Mouse (Mus musculus) thymus, adult 2 months (tissue): ENCODE results near the gene C2cd6. TPM values are rescaled to one million over a fixed set of nuclear protein-coding genes. Genes with fewer than 3 reads are reported as not detected.

ENCODE experiments used
- DNase-seq: peaks from one replicate; pipeline ENCODE4 v3.0.0; 2021
- H3K27ac ChIP-seq: fragments of 200-500 bp; 2 replicates; pipeline ENCODE4 v1.5.1; 2012; ENCODE audit warnings: low read length, control low read depth; ENCODE audit not compliant: control insufficient read depth, insufficient read depth
- H3K27me3 ChIP-seq: fragments of 200-500 bp; 2 replicates; pipeline ENCODE4 v1.6.1; 2012; ENCODE audit warnings: mild to moderate bottlenecking, low read length, moderate library complexity, mixed read lengths; ENCODE audit not compliant: control insufficient read depth, insufficient read depth
- H3K36me3 ChIP-seq: fragments of 200-500 bp; 2 replicates; pipeline ENCODE4 v1.6.1; 2012; ENCODE audit warnings: mild to moderate bottlenecking, low read length, moderate library complexity; ENCODE audit not compliant: control insufficient read depth, insufficient read depth
- H3K4me1 ChIP-seq: fragments of 200-500 bp; replicated peaks from 2 replicates; pipeline ENCODE4 v1.6.1; 2012; ENCODE audit warnings: low read length; ENCODE audit not compliant: control insufficient read depth, insufficient read depth
- H3K4me3 ChIP-seq: fragments of 200-500 bp; 2 replicates; pipeline ENCODE4 v1.5.1; 2012; ENCODE audit warnings: mild to moderate bottlenecking, low read length, control low read depth, moderate library complexity; ENCODE audit not compliant: control insufficient read depth, insufficient read depth
- CTCF ChIP-seq: fragments of 200-500 bp; IDR thresholded peaks from 2 replicates; pipeline ENCODE4 v1.5.1; 2012; ENCODE audit warnings: mild to moderate bottlenecking, control low read depth, low read length, moderate library complexity, borderline replicate concordance; ENCODE audit not compliant: control insufficient read depth, poor library complexity, insufficient read depth; ENCODE audit errors: extremely low read depth
- POLR2A ChIP-seq: fragments of 200-500 bp; IDR thresholded peaks from 2 replicates; pipeline ENCODE4 v1.6.1; 2012; ENCODE audit warnings: mild to moderate bottlenecking, low read length, control low read depth, moderate library complexity; ENCODE audit not compliant: control insufficient read depth, poor library complexity, insufficient read depth; ENCODE audit errors: extremely low read depth
- WGBS: fragments of 180-500 bp; shearing (Covaris S2); methylation state at CpG from one replicate; pipeline ENCODE4 v1.1.7; 2018; 5-methylcytosine and 5-hydroxymethylcytosine counted together
- polyA plus RNA-seq: library from polyadenylated mRNA; depleted of rRNA; stranded (reverse); fragments of >200 nt; gene quantifications from 2 replicates; pipeline ENCODE4 v1.2.3, GENCODE M21; 2012; rRNA removed

Gene C2cd6
- polyA plus RNA-seq, 1 experiment: not detected

DNA sequence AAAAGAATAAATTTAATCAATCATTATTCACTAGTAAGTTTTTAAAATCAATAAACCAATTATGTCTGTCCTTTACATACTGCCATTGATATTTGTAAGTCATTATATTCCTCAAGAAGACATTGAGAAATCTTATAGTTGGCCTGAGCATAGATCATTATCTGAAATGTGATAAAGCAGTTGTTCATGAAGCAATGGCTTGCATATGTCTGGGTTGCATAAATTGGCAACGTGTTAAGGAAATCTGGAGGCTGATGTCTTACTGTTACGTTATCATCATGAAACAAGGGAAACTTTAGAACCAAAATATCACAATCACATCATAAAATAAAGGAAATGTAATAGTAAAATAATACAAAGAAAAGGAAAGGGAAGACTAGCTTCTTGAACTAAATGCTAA, 43.4 kb downstream of the C2cd6 start:
- no peaks in the 10 kb centered on the region for H3K4me1 ChIP-seq
- no peaks in the 10 kb centered on the region for H3K27me3 ChIP-seq
- TF ChIP-seq CTCF (no peak), POLR2A (no peak)
- DNase-seq: no peak
- H3K36me3 ChIP-seq: no peaks in the 10 kb centered on the region
- no peak overlapping the region for H3K4me3 ChIP-seq
- WGBS: 72% methylated on average over 2 of the region's 2 CpGs
- H3K27ac ChIP-seq: no peak overlapping the region

DNA sequence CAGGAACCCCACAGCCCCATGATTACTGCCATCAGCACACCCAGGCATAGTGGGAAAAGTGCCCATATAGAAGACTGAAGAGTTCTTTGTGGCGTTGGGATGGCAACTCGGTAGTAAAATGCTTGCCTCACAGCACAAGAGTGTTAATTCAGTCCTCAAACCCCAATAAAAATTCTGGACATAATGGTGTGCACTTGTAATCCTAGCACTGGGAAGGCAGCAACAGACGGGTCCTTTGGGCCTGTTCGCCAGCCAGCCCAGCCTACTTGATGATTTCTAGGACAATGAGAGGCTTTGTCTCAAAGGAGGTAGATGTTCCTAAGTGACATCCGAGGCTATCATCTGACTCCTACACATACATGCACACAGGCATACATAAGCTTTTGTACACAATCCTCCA, 57.0 kb downstream of the C2cd6 start:
- WGBS: 97% methylated on average over 5 of the region's 5 CpGs

GRCm38 (mm10) chr1:59021556-59021955, 73.1 kb downstream of the C2cd6 start:
- WGBS: 84% methylated on average over 3 of the region's 3 CpGs

More for the DNA sequence above, 57.0 kb downstream of the C2cd6 start:
- Histone ChIP-seq H3K36me3 (no peaks in the 10 kb centered on the region), H3K4me3 (no peak overlapping the region), H3K27ac (no peak overlapping the region), H3K27me3 (no peaks in the 10 kb centered on the region), H3K4me1 (no peaks in the 10 kb centered on the region)
- no peak for TF ChIP-seq CTCF
- no peak for TF ChIP-seq POLR2A
- DNase-seq: no peak

DNA sequence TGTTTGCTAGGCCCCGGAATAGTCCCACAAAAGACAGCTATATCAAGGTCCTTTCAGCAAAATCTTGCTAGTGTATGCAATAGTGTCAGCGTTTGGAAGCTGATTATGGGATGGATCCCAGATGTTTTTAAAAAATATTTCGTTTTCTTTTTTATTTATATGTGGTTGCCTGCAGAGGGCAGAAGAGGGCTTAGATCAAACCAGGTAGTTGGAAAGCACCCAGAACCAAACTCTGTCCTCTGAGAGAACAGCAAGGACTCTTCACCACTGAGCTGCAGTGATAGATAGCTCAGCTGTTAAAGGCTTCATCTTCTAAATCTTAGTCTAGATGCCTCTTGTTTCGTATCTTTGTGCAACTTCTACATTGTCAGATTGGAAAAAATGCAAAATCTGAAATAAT, 85.5 kb downstream of the C2cd6 start:
- no peak overlapping the region for H3K4me3 ChIP-seq
- no peaks in the 10 kb centered on the region for H3K36me3 ChIP-seq
- 44% methylated on average over 4 of the region's 4 CpGs for WGBS
- no peak for TF ChIP-seq CTCF
- TF ChIP-seq POLR2A: no peak
- H3K4me1 ChIP-seq: no peaks in the 10 kb centered on the region
- DNase-seq: peak; percentile 4
- no peak overlapping the region for H3K27ac ChIP-seq
- no peaks in the 10 kb centered on the region for H3K27me3 ChIP-seq

More at GRCm38 (mm10) chr1:59021556-59021955, 73.1 kb downstream of the C2cd6 start:
- no peak overlapping the region for H3K27ac ChIP-seq
- no peaks in the 10 kb centered on the region for H3K36me3 ChIP-seq
- H3K4me3 ChIP-seq: no peak overlapping the region
- no peaks in the 10 kb centered on the region for H3K4me1 ChIP-seq
- no peaks in the 10 kb centered on the region for H3K27me3 ChIP-seq
- TF ChIP-seq CTCF (no peak), POLR2A (no peak)
- no peak for DNase-seq

Other genes starting within 250 kb of the C2cd6 start
- 46.6 and 52.0 TPM in 2 replicates for gene Trak2, start 121.5 kb downstream of the C2cd6 start, polyA plus RNA-seq
- gene Stradb, start 121.4 kb downstream of the C2cd6 start, polyA plus RNA-seq: 15.5 and 15.6 TPM in 2 replicates
- 2.3 and 3.6 TPM in 2 replicates for gene Tmem237, start 25.5 kb upstream of the C2cd6 start, polyA plus RNA-seq
- 9.8 and 11.5 TPM in 2 replicates for gene Mpp4, start 68.5 kb upstream of the C2cd6 start, polyA plus RNA-seq
- gene Als2, start 142.3 kb upstream of the C2cd6 start, polyA plus RNA-seq: 15.9 and 18.6 TPM in 2 replicates
- gene Cdk15, start 162.0 kb upstream of the C2cd6 start, polyA plus RNA-seq: 0.12 TPM in 1 of 2 replicates, not detected in the other